Mouse (Mus musculus) hindbrain, embryonic 16.5 days (tissue): ENCODE measurements around the gene Hoxb6. TPM values are rescaled to one million over a fixed set of nuclear protein-coding genes. Genes with fewer than 3 reads are reported as not detected.

Experiments
- ATAC-seq: fragments of 200-750 bp; cut with Nextera tagmentation; 2 replicates; pipeline ENCODE4 v1.8.0; 2017; ENCODE audit warnings: moderate TSS enrichment, moderate library complexity
- H3K27ac ChIP-seq: fragments of 300-500 bp; sonication (generic); 2 replicates; pipeline ENCODE4 v1.5.1; 2014; ENCODE audit warnings: low read depth, mild to moderate bottlenecking, control low read depth, low read length, moderate library complexity
- H3K27me3 ChIP-seq: fragments of 300-500 bp; sonication (generic); replicated peaks from 2 replicates; pipeline ENCODE4 v1.6.1; 2014; ENCODE audit warnings: low read length; ENCODE audit not compliant: control insufficient read depth, insufficient read depth
- H3K36me3 ChIP-seq: fragments of 300-500 bp; sonication (generic); 2 replicates; pipeline ENCODE4 v1.6.1; 2014; ENCODE audit warnings: mild to moderate bottlenecking, low read length, moderate library complexity, mixed read lengths; ENCODE audit not compliant: control insufficient read depth, insufficient read depth
- H3K4me1 ChIP-seq: fragments of 300-500 bp; sonication (generic); 2 replicates; pipeline ENCODE4 v1.6.1; 2014; ENCODE audit warnings: low read depth, low read length; ENCODE audit not compliant: control insufficient read depth, insufficient read depth
- H3K4me2 ChIP-seq: fragments of 300-500 bp; sonication (generic); 2 replicates; pipeline ENCODE4 v1.6.1; 2014; ENCODE audit warnings: mild to moderate bottlenecking, low read length, control low read depth, moderate library complexity
- H3K4me3 ChIP-seq: fragments of 300-500 bp; sonication (generic); 2 replicates; pipeline ENCODE4 v1.5.1; 2014; ENCODE audit warnings: mild to moderate bottlenecking, low read length, control low read depth, moderate library complexity
- H3K9ac ChIP-seq: fragments of 300-500 bp; sonication (generic); 2 replicates; pipeline ENCODE4 v1.6.1; 2014; ENCODE audit warnings: low read depth, mild to moderate bottlenecking, control low read depth, low read length, moderate library complexity
- H3K9me3 ChIP-seq: fragments of 300-500 bp; sonication (generic); 2 replicates; pipeline ENCODE4 v1.6.1; 2014; ENCODE audit warnings: mild to moderate bottlenecking, low read length, moderate library complexity; ENCODE audit not compliant: control insufficient read depth
- WGBS: fragments of 180-500 bp; shearing (Covaris S2); extraction: QIAGEN DNeasy Blood & Tissue Kit; methylation state at CpG from one replicate; pipeline ENCODE4 v1.1.7; 2014; 5-methylcytosine and 5-hydroxymethylcytosine counted together
- polyA plus RNA-seq: library from polyadenylated mRNA; unstranded; fragments of >200 nt; fragmentation: Nextera tagmentation; extraction: Ambion mirVana; gene quantifications from 2 replicates; pipeline ENCODE4 v1.2.1, GENCODE M21; 2015

Gene Hoxb6
- polyA plus RNA-seq, 1 experiment from 2014 or later = 53.3 TPM

GRCm38 (mm10) chr11:96297428-96297827, 5.2 kb downstream of the Hoxb6 start:
- Histone ChIP-seq H3K9me3 (no peaks in the 10 kb centered on the region), H3K4me3 (peak overlapping the region; percentile 35), H3K4me1 (no peaks in the 10 kb centered on the region), H3K36me3 (no peaks in the 10 kb centered on the region), H3K27ac (no peak overlapping the region), H3K27me3 (peaks cover 54% of the 10 kb centered on the region), H3K9ac (no peak overlapping the region), H3K4me2 (peak overlapping the region; percentile 34)
- WGBS = 4% methylated on average over 3 of the region's 3 CpGs
- ATAC-seq = no peak

GRCm38 (mm10) chr11:96297968-96298635, 5.8 kb downstream of the Hoxb6 start:
- Histone ChIP-seq H3K4me1 (no peaks in the 10 kb centered on the region), H3K4me2 (peak overlapping the region; percentile 34)
- WGBS = 5% methylated on average over 11 of the region's 11 CpGs

GRCm38 (mm10) chr11:96298895-96299667, 6.8 kb downstream of the Hoxb6 start:
- Histone ChIP-seq H3K4me3 (peak overlapping the region; percentile 44), H3K4me1 (no peaks in the 10 kb centered on the region)
- 1% methylated on average over 57 of the region's 66 CpGs for WGBS

More at GRCm38 (mm10) chr11:96297968-96298635, 5.8 kb downstream of the Hoxb6 start:
- Histone ChIP-seq H3K36me3 (no peaks in the 10 kb centered on the region), H3K9ac (0 out of 2 replicates have a peak overlapping the region, but pooled peaks have one; percentile 16), H3K27me3 (peaks cover 48% of the 10 kb centered on the region), H3K9me3 (no peaks in the 10 kb centered on the region), H3K27ac (peak overlapping the region; percentile 26; the same call in 1 of the 2 replicates), H3K4me3 (peak overlapping the region; percentile 44)
- ATAC-seq = no peak

GRCm38 (mm10) chr11:96299781-96300180, 7.5 kb downstream of the Hoxb6 start:
- Histone ChIP-seq H3K9me3 (no peaks in the 10 kb centered on the region), H3K4me1 (no peaks in the 10 kb centered on the region), H3K27ac (peak overlapping the region; percentile 42), H3K27me3 (peaks cover 41% of the 10 kb centered on the region), H3K4me2 (peak overlapping the region; percentile 62), H3K4me3 (peak overlapping the region; percentile 44), H3K9ac (peak overlapping the region; percentile 61), H3K36me3 (no peaks in the 10 kb centered on the region)
- 2% methylated on average over 9 of the region's 9 CpGs for WGBS
- ATAC-seq = no peak

More at GRCm38 (mm10) chr11:96298895-96299667, 6.8 kb downstream of the Hoxb6 start:
- Histone ChIP-seq H3K4me2 (peak overlapping the region; percentile 62), H3K27me3 (peaks cover 42% of the 10 kb centered on the region), H3K36me3 (no peaks in the 10 kb centered on the region), H3K27ac (peak overlapping the region; percentile 70), H3K9ac (peak overlapping the region; percentile 61; the same call in 1 of the 2 replicates), H3K9me3 (no peaks in the 10 kb centered on the region)
- ATAC-seq = no peak

GRCm38 (mm10) chr11:96300354-96301063, 8.2 kb downstream of the Hoxb6 start:
- H3K27me3 ChIP-seq = peaks cover 42% of the 10 kb centered on the region
- peak overlapping the region; percentile 62 for H3K4me2 ChIP-seq
- no peaks in the 10 kb centered on the region for H3K36me3 ChIP-seq
- H3K27ac ChIP-seq = peak overlapping the region; percentile 53
- WGBS = 3% methylated on average over 33 of the region's 35 CpGs
- H3K9ac ChIP-seq = peak overlapping the region; percentile 2; the same call in 1 of the 2 replicates
- H3K4me1 ChIP-seq = no peaks in the 10 kb centered on the region
- no peaks in the 10 kb centered on the region for H3K9me3 ChIP-seq
- no peak for ATAC-seq
- H3K4me3 ChIP-seq = peak overlapping the region; percentile 44

- Histone ChIP-seq H3K4me2 (peak overlapping the region; percentile 62), H3K36me3 (no peaks in the 10 kb centered on the region), H3K27ac (peak overlapping the region; percentile 53), H3K4me3 (peak overlapping the region; percentile 44), H3K9me3 (no peaks in the 10 kb centered on the region), H3K4me1 (no peaks in the 10 kb centered on the region), H3K9ac (peak overlapping the region; percentile 1; the same call in 1 of the 2 replicates), H3K27me3 (peaks cover 42% of the 10 kb centered on the region)
- 4% methylated on average over 10 of the region's 10 CpGs for WGBS
- no peak for ATAC-seq
These were observed 8.8 kb downstream of the Hoxb6 start for GRCm38 (mm10) chr11:96301064-96301431.

GRCm38 (mm10) chr11:96301837-96302236, 9.6 kb downstream of the Hoxb6 start:
- Histone ChIP-seq H3K4me3 (peak overlapping the region; percentile 43), H3K4me1 (no peaks in the 10 kb centered on the region), H3K27me3 (peaks cover 42% of the 10 kb centered on the region), H3K9ac (peak overlapping the region; percentile 57), H3K36me3 (no peaks in the 10 kb centered on the region), H3K4me2 (peak overlapping the region; percentile 62), H3K27ac (peak overlapping the region; percentile 60), H3K9me3 (no peaks in the 10 kb centered on the region)
- peak; percentile 54; the same call in 1 of the 2 replicates for ATAC-seq
- WGBS = 1% methylated on average over 15 of the region's 15 CpGs

GRCm38 (mm10) chr11:96302381-96303150, 10.3 kb downstream of the Hoxb6 start:
- H3K4me1 ChIP-seq = no peaks in the 10 kb centered on the region
- H3K9ac ChIP-seq = peak overlapping the region; percentile 57
- no peaks in the 10 kb centered on the region for H3K36me3 ChIP-seq
- H3K27me3 ChIP-seq = peaks cover 42% of the 10 kb centered on the region
- H3K27ac ChIP-seq = peak overlapping the region; percentile 60
- H3K9me3 ChIP-seq = no peaks in the 10 kb centered on the region
- H3K4me3 ChIP-seq = peak overlapping the region; percentile 43
- peak overlapping the region; percentile 62 for H3K4me2 ChIP-seq
- no peak for ATAC-seq
- WGBS = 5% methylated on average over 23 of the region's 23 CpGs
